Mouse (Mus musculus) limb, embryonic 10.5 days (tissue): ENCODE data around the gene Evx2. TPM values are rescaled to one million over a fixed set of nuclear protein-coding genes. Genes with fewer than 3 reads are reported as not detected.

Experiments
- DNase-seq: peaks from one replicate; pipeline ENCODE4 v3.0.0-alpha.2; 2017; ENCODE audit warnings: low spot score
- H3K27ac ChIP-seq: fragments of 300-500 bp; sonication (generic); 2 replicates; pipeline ENCODE4 v1.5.1; 2016; ENCODE audit warnings: mild to moderate bottlenecking
- H3K27me3 ChIP-seq: fragments of 300-500 bp; sonication (generic); 2 replicates; pipeline ENCODE4 v1.6.1; 2016; ENCODE audit warnings: low read depth, mild to moderate bottlenecking; ENCODE audit not compliant: poor library complexity, severe bottlenecking
- H3K36me3 ChIP-seq: fragments of 300-500 bp; sonication (generic); 2 replicates; pipeline ENCODE4 v1.6.1; 2016; ENCODE audit warnings: mild to moderate bottlenecking, moderate library complexity
- H3K4me1 ChIP-seq: fragments of 300-500 bp; sonication (generic); 2 replicates; pipeline ENCODE4 v1.6.1; 2016
- H3K4me3 ChIP-seq: fragments of 300-500 bp; sonication (generic); 2 replicates; pipeline ENCODE4 v1.5.1; 2016; ENCODE audit warnings: mild to moderate bottlenecking, moderate library complexity
- H3K9me3 ChIP-seq: fragments of 300-500 bp; sonication (generic); replicated peaks from 2 replicates; pipeline ENCODE4 v1.6.1; 2016; ENCODE audit warnings: mild to moderate bottlenecking
- WGBS: fragments of 180-500 bp; shearing (Covaris S2); methylation state at CpG from one replicate; pipeline ENCODE4 v1.1.7; 2016; 5-methylcytosine and 5-hydroxymethylcytosine counted together
- polyA plus RNA-seq: library from polyadenylated mRNA; unstranded; fragments of >200 nt; fragmentation: Nextera tagmentation; extraction: Ambion mirVana; gene quantifications from 2 replicates; pipeline ENCODE4 v1.2.1, GENCODE M21; 2016

The Evx2 gene
- polyA plus RNA-seq, 1 experiment from 2014 or later: 0.84 TPM

DNA sequence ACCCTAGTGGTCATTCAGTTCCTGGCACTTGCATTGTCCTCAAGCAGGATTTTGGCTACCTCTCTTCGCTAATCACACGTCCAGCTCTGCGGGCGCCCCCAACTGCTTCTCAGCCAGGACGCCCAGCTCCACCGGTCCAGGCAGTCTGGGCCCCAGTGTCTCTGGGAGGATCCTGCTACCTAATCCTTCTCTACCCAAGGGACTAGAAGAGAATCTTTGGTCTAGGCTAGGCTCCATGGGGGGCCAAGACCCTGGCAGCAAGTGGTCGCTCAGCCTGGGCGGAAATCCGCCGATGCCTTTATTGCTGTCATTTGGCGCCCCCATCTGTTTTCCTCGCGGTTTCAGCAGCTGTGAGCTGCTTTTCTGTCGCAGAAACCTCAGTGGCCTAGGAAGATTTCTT lies 2.3 kb upstream of the Evx2 start:
- Histone ChIP-seq H3K4me3 (peak overlapping the region; percentile 28; the same call in 1 of the 2 replicates), H3K27ac (no peak overlapping the region; the same call in 1 of the 2 replicates), H3K9me3 (no peaks in the 10 kb centered on the region), H3K36me3 (no peaks in the 10 kb centered on the region), H3K27me3 (peaks cover 100% of the 10 kb centered on the region), H3K4me1 (peaks cover 37% of the 10 kb centered on the region)
- peak; percentile 87 for DNase-seq
- WGBS: under 1% methylated on average over 14 of the region's 14 CpGs

DNA sequence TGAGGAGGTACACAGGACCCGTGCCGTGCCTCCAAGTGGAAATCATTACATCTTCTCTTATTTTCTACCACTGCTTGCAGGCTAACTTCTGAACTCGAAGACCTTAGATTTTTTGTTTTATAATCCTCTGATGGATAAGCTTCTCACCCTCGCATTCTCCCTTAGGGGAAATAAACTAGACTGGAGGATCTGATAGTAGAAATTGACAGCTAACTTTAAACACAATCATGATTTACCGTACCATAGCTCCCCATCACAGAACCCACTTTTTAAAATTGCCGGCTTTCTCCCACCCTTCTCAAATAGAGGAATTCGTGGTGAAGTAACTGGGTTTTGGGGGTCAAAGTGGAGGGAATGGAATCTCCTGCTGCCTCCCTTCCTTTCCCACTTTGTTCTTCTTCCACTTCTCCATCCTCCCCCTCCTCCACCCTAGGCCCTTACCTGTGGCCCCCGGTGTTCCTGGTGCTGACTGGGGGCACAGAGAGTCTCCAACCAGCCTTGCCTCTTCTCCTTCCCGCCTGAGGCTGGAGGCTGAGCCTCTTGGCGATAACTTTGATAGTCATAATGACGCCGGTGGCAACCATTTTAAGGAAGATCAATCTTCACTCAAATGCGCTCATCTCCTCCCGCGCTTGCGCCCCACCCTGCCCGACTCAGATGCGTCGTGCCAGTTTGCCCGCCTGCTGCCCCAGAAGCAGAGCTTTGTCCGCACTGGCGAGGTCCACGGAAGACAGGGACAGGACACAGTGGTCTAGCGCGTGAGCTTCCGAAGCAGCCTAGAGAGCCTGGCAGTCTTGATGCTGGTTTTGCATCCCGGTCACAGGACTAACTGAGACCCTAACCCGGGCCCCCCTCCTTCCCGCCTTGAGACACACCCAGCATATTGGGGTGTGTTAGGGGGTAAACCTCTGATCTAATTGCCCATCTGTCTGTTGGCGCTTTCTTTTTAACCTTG lies 1.3 kb upstream of the Evx2 start:
- H3K4me3 ChIP-seq: peak overlapping the region; percentile 48
- H3K9me3 ChIP-seq: no peaks in the 10 kb centered on the region
- no peaks in the 10 kb centered on the region for H3K36me3 ChIP-seq
- DNase-seq: peak; percentile 59
- H3K27me3 ChIP-seq: peaks cover 100% of the 10 kb centered on the region
- H3K4me1 ChIP-seq: peaks cover 44% of the 10 kb centered on the region
- H3K27ac ChIP-seq: peak overlapping the region; percentile 56; the same call in 1 of the 2 replicates
- 1% methylated on average over 30 of the region's 30 CpGs for WGBS

- Histone ChIP-seq H3K27me3 (peaks cover 100% of the 10 kb centered on the region), H3K4me1 (peaks cover 54% of the 10 kb centered on the region), H3K9me3 (no peaks in the 10 kb centered on the region), H3K27ac (peak overlapping the region; percentile 73), H3K4me3 (peak overlapping the region; percentile 48), H3K36me3 (no peaks in the 10 kb centered on the region)
- WGBS: under 1% methylated on average over 47 of the region's 47 CpGs
- peak; percentile 78 for DNase-seq
Measured at GRCm38 (mm10) chr2:74658667-74659371, 538 bp downstream of the Evx2 start.

- Histone ChIP-seq H3K27me3 (peaks cover 99% of the 10 kb centered on the region), H3K36me3 (no peaks in the 10 kb centered on the region), H3K4me1 (peaks cover 49% of the 10 kb centered on the region), H3K4me3 (peak overlapping the region; percentile 48), H3K9me3 (no peaks in the 10 kb centered on the region), H3K27ac (peak overlapping the region; percentile 73)
- DNase-seq: no peak
- WGBS: under 1% methylated on average over 15 of the region's 15 CpGs
Measured at GRCm38 (mm10) chr2:74658024-74658666, 1.2 kb downstream of the Evx2 start.

GRCm38 (mm10) chr2:74657251-74658023 lies 1.9 kb downstream of the Evx2 start:
- WGBS: 3% methylated on average over 62 of the region's 62 CpGs
- H3K27ac ChIP-seq: peak overlapping the region; percentile 73; the same call in 1 of the 2 replicates
- peak; percentile 77 for DNase-seq
- peaks cover 48% of the 10 kb centered on the region for H3K4me1 ChIP-seq
- peak overlapping the region; percentile 48 for H3K4me3 ChIP-seq
- H3K27me3 ChIP-seq: peaks cover 99% of the 10 kb centered on the region
- no peaks in the 10 kb centered on the region for H3K36me3 ChIP-seq
- no peaks in the 10 kb centered on the region for H3K9me3 ChIP-seq

DNA sequence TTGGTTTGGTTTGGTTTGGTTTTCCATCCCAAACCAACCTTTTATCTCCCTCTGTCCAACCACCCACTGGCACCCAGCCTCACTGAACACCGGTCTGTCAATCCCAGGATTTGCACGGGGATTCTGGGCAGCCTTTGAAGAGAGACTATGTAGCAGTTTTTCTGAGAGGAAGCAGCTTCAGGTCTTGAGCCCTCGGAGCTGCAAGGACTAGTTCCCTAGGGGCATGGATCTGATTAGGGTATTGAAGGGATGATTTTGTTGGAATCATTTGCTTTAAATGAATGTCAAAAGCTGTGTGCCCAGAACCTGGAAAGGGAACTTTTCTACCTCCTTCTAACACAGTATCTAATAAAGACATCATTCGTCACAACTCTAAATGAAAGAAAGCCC lies 2.7 kb downstream of the Evx2 start:
- peaks cover 99% of the 10 kb centered on the region for H3K27me3 ChIP-seq

GRCm38 (mm10) chr2:74655821-74656631 lies 3.3 kb downstream of the Evx2 start:
- peaks cover 99% of the 10 kb centered on the region for H3K27me3 ChIP-seq
- DNase-seq: peak; percentile 76
- H3K36me3 ChIP-seq: no peaks in the 10 kb centered on the region
- peak overlapping the region; percentile 51 for H3K4me3 ChIP-seq
- WGBS: under 1% methylated on average over 69 of the region's 69 CpGs
- H3K27ac ChIP-seq: peak overlapping the region; percentile 72
- no peaks in the 10 kb centered on the region for H3K9me3 ChIP-seq
- peaks cover 41% of the 10 kb centered on the region for H3K4me1 ChIP-seq

More for the DNA sequence above, 2.7 kb downstream of the Evx2 start:
- Histone ChIP-seq H3K27ac (peak overlapping the region; percentile 25; the same call in 1 of the 2 replicates), H3K4me1 (peaks cover 44% of the 10 kb centered on the region), H3K4me3 (peak overlapping the region; percentile 51; the same call in 1 of the 2 replicates), H3K9me3 (no peaks in the 10 kb centered on the region), H3K36me3 (no peaks in the 10 kb centered on the region)
- WGBS: 5% methylated on average over 4 of the region's 4 CpGs
- peak; percentile 53 for DNase-seq

DNA sequence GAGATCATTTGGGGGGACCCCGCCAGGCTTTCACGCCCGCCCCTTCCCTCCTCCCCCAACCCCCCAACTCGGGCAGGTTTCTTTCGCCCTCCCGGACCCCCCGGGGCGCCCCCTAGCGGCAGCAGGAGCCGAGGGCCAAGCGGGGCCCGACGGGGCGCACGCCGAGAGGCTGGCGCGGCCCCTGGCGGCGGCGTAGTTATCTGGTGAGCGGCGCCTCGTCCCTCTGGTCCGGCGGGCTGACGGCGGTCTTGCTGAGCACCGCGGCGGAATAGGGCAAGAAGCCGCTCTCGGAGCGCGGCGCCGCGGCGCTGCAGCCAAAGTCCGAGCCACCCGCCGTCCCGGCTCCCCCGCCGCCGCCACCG lies 4.0 kb downstream of the Evx2 start:
- Histone ChIP-seq H3K27me3 (peaks cover 98% of the 10 kb centered on the region), H3K9me3 (no peaks in the 10 kb centered on the region), H3K4me3 (peak overlapping the region; percentile 51), H3K27ac (peak overlapping the region; percentile 72), H3K36me3 (no peaks in the 10 kb centered on the region), H3K4me1 (peaks cover 43% of the 10 kb centered on the region)
- DNase-seq: peak; percentile 72
- WGBS: 1% methylated on average over 47 of the region's 47 CpGs

DNA sequence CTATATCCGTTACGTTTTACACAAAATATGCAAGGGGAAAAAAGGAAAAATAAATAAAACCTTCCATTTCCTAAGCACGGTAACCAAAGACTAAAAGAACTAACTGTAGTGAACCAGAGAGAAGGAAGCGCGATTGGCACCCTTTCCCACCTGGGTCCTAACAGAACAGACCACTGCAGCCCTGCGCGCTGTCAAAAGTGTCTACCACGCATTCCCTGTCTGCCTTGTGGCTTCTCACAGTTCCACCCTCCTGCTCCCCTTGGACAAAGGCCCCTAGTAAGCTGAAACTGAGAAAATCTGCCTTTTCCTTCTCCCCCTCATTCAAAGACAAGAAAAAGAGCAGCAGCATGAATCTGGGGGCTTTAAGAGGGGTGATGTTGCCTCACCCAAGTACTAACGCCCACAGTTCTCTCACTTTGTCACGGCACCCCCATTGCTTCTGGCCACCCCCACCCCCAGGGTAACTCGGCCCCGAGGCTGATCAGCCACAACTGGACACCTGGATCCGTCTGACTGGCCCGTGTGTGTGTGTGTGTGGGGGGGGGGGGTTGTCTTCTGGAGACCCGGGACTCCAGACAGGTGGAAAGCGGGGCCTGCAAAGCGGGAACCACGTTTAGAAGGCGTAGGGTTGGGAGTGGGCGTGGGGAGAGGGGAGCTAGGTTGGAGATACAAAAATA lies 4.5 kb downstream of the Evx2 start:
- peak overlapping the region; percentile 51 for H3K4me3 ChIP-seq
- peaks cover 98% of the 10 kb centered on the region for H3K27me3 ChIP-seq
- H3K36me3 ChIP-seq: no peaks in the 10 kb centered on the region
- no peaks in the 10 kb centered on the region for H3K9me3 ChIP-seq
- 5% methylated on average over 20 of the region's 20 CpGs for WGBS
- DNase-seq: peak; percentile 51
- peaks cover 48% of the 10 kb centered on the region for H3K4me1 ChIP-seq
- H3K27ac ChIP-seq: peak overlapping the region; percentile 72

DNA sequence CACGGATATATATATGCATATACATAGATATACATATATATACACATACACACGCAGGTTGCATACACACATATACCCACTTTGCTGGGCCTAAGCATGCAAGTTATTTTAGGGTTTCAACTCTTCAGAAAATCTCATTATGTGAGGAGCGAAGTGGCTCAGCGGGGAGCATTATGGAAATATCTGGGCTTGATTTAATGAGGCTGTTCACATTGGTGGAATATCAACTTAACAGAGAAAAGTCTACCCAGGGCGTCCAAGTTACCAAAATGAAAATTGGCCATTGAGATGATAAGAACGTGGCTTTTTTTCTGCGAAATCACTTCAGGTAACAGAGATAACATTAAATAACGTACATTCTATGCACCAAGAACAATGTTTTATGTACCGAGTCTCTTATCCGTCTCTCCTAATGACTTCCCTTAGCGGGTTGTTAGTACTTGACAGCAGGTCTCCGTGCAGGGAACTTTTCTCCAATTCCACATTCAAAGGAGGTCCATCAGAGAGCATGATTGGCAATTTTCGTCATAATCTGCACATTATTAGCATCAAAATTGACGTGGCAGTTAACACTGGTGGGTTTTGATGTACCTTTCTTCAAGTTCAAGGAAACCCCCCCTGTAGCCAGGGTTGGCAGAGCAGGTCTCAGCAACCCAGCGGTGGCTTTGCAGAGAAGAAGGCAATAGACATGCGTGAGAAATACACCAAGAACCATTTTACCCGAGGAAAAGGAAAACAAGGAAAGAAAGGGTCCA lies 5.4 kb downstream of the Evx2 start:
- H3K27ac ChIP-seq: no peak overlapping the region

More for the DNA sequence above, 5.4 kb downstream of the Evx2 start:
- DNase-seq: no peak
- H3K36me3 ChIP-seq: no peaks in the 10 kb centered on the region
- no peaks in the 10 kb centered on the region for H3K9me3 ChIP-seq
- WGBS: 14% methylated on average over 17 of the region's 17 CpGs
- H3K4me3 ChIP-seq: no peak overlapping the region
- peaks cover 54% of the 10 kb centered on the region for H3K4me1 ChIP-seq
- H3K27me3 ChIP-seq: peaks cover 98% of the 10 kb centered on the region
